Mouse (Mus musculus) gastrocnemius, postnatal 36 days (tissue): ENCODE data around the gene Gja10. TPM values are rescaled to one million over a fixed set of nuclear protein-coding genes. Genes with fewer than 3 reads are reported as not detected.

Experiments
- DNase-seq, 2 experiments: peaks; one replicate each; pipeline ENCODE4 v3.0.0; 2022
- intact Hi-C: fragments of 180-260 bp; cut with DNase I; formaldehyde crosslinking; loops from one replicate; pipeline ENCODE4 v1.15.1; 2025
- long read RNA-seq, 2 experiments: library from polyadenylated mRNA; stranded (forward); transcript quantifications; one replicate each; pipeline ENCODE4 v2.0.0; 2021
- total RNA-seq, 2 experiments: library from RNA; stranded (reverse); gene quantifications; 2 replicates each; pipeline ENCODE4 v1.2.3; 2021

Gene Gja10
- total RNA-seq, result not detected
- long read RNA-seq, experiment 1, result 0 reads
- long read RNA-seq, experiment 2, result 0 reads

GRCm38 (mm10) chr4:32602660-32603059, at the start of gene Gja10:
Gene Gja10, minus strand, starts transcription at chr4:32602760.
- no peak for DNase-seq
- intact Hi-C loops, result no loop called here

- intact Hi-C loops, result no loop called here
- no peak for DNase-seq
Observed at GRCm38 (mm10) chr4:32651669-32652068, 49.1 kb upstream of the Gja10 start.

DNA sequence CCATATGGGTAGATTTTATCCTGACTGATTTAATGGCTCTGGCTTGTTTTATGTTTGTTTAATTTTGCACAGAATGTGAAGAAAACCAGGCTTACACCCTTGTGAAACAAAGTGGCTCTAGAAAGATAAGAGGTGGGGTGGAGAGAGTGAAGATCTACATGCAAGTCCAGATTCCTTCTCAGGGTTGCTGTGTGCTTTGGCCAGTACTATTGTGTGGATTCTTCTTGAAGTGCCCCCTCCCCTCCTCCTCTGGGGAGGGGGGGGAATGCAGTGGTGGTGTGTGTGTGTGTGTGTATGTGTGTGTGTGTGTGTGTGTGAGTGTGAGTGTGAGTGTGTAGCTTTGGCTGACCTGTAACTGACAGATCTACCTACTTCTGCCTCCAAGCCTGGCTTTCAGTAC, 19.1 kb upstream of the Gja10 start:
- intact Hi-C loops, result no loop called here
- no peak for DNase-seq

- DNase-seq, result peak; percentile 96 to 98
- intact Hi-C loops, result no loop called here
Observed at GRCm38 (mm10) chr4:32615034-32615881, 12.7 kb upstream of the Gja10 start, which contains the start of gene Casp8ap2. Gene Casp8ap2, plus strand, starts transcription at chr4:32615451.

DNA sequence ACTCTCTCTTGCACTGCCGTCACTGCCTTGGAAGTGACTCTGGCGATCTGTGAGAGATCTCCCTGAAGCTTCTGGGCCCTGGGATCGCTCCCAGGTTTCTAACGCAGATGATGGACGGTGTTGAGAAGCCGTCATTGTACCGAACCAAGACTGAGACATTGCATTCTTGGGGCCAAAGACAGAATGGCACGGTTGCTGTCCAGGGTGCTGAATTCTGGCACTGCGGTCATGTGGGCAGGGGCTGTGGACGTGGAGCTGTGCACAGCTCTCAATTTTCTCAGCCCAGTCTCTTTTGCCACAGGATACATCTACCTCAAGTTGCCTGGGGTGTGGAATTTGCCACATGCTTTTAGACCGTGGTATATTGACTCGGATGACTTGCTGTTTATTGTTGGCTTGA, 1.4 kb downstream of the Gja10 start:
- intact Hi-C loops, result no loop called here
- DNase-seq, result no peak

GRCm38 (mm10) chr4:32588237-32588636, 14.3 kb downstream of the Gja10 start:
- no peak for DNase-seq
- intact Hi-C loops, result no loop called here

GRCm38 (mm10) chr4:32587543-32587942, 15.0 kb downstream of the Gja10 start:
- intact Hi-C loops, result no loop called here
- no peak for DNase-seq

DNA sequence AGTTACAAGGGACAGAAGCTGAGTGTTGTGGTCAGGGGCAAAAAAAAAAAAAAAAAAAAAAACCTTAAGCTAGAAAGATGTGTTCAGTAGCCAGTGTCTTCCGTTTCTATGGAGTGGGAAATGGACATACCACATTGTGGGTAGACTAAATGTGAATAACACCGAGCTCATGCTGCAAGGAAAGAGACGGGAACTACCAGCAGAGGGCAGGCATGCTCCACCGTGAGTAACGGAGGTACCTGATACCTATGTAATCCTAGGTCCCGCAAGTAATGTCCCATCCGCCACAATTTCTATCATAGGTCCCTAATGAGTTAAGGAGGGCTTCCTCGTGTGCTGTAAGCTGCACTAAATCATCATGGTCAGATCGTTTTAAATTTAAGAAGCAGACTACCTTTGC, 16.0 kb downstream of the Gja10 start:
- intact Hi-C loops, result no loop called here
- DNase-seq, result peak in 1 of 2 experiments; percentile 17

GRCm38 (mm10) chr4:32584181-32584580, 18.4 kb downstream of the Gja10 start:
- intact Hi-C loops, result no loop called here
- no peak for DNase-seq

GRCm38 (mm10) chr4:32579850-32580249, 22.7 kb downstream of the Gja10 start:
- intact Hi-C loops, result loop anchor here (10.0 kb wide), 1 partner anchor 425 kb away; no protein-coding TSS in a partner anchor
- no peak for DNase-seq

DNA sequence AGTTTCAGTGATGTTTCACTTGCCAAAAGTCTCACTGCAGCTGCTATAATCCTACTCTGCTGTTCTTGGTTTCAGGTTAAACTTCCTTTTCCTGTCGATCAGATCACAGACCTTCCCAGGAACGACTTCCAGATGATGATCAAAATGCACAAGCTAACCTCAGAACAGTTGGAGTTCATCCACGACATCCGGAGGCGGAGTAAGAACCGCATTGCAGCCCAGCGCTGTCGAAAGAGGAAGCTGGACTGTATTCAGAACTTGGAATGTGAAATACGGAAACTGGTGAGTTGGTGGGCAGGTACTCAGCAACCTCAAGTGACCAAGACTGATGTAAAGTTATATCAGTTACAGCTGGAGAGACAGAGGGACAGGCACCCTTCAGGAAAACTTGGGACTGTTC, 27.4 kb downstream of the Gja10 start:
- DNase-seq, result no peak

DNA sequence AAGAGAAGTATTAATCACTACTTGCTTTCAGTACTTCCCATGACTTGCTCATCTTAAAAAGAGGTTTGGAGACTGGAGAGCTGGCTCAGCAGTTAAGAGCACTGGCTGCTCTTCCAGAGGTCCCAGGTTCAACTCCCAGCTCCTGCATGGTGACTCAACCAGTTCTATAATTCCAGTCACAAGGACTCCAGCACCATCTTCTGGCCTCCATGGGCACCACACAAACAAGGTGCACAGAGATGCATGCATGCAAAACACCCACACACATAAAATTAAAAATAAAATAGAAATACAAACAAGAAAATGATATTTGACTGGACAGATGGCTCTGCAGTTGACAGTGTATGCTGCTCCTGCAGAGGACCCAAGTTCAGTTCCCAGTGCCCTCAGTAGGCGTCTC, 28.0 kb downstream of the Gja10 start:
- intact Hi-C loops, result loop anchor here (10.0 kb wide), 1 partner anchor 420 kb away; no protein-coding TSS in a partner anchor
- DNase-seq, result no peak

More for the DNA sequence above, 27.4 kb downstream of the Gja10 start:
- intact Hi-C loops, result loop anchor here (10.0 kb wide), 1 partner anchor 420 kb away; no protein-coding TSS in a partner anchor

DNA sequence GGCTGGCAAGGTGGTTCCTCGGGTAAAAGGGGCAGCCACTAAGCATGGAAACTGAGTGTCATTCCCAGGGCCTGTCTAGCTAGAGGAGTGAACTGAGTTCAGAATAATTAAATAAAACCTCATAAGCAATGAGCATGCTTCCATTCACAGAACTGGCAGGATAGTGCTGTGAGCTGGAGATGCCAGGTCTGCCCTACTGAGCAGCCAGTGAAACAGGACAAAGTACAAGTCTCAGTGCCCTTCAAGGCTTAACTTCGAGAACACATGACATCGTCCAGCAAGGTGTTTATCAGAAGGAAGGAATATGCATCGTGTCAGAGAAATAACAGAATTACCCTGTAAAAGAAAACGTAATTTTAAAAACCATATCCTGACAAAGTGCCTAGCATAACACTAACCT, 29.0 kb downstream of the Gja10 start:
- no peak for DNase-seq
- intact Hi-C loops, result loop anchor here (2.0 to 10.0 kb wide), 2 partner anchors 419 to 519 kb away; no protein-coding TSS in a partner anchor

DNA sequence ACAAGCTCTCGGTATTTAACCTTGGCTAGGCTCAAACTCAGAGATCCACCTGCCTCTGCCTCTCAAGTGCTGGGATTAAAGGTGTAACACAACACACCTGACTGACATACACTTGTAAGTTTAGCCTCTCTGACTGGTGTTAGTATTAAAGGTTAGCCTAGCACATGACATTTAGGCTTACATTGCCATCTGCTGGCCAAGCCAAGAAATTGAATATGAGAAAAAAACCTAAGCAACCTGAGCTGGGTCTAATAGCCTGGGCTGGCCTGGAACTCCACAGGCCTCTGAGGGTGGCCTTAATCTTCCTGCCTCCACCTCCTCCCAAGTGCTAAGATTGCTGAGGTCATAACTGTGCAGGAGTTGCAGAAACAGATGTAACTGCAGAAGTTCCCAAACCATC, 30.4 kb downstream of the Gja10 start:
- DNase-seq, result peak in 1 of 2 experiments; percentile 18
- intact Hi-C loops, result loop anchor here (2.0 to 10.0 kb wide), 2 partner anchors 417 to 517 kb away; no protein-coding TSS in a partner anchor

GRCm38 (mm10) chr4:32571441-32571840, 31.1 kb downstream of the Gja10 start:
- DNase-seq, result no peak
- intact Hi-C loops, result loop anchor here (10.0 kb wide), 1 partner anchor 417 kb away; no protein-coding TSS in a partner anchor

DNA sequence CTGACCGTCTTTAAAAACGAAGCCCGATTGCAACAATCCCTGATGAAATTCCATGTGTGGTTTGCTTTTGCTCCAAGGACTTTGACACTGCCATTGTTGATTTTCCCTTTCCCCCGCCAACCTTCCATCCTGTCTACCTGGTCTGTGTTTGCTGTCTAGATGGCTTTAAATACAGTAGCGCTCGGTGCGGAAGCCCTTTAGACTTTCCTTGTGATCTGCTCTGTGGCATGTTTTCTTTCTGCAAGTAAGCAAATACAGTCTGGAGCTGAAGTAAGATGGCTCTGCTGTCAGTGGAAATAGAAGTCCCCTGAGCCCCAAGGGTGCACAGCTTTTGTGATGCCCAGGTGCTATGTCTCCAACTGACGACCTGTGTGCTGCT, 31.6 kb downstream of the Gja10 start:
- intact Hi-C loops, result loop anchor here (10.0 kb wide), 1 partner anchor 416 kb away; no protein-coding TSS in a partner anchor
- no peak for DNase-seq

DNA sequence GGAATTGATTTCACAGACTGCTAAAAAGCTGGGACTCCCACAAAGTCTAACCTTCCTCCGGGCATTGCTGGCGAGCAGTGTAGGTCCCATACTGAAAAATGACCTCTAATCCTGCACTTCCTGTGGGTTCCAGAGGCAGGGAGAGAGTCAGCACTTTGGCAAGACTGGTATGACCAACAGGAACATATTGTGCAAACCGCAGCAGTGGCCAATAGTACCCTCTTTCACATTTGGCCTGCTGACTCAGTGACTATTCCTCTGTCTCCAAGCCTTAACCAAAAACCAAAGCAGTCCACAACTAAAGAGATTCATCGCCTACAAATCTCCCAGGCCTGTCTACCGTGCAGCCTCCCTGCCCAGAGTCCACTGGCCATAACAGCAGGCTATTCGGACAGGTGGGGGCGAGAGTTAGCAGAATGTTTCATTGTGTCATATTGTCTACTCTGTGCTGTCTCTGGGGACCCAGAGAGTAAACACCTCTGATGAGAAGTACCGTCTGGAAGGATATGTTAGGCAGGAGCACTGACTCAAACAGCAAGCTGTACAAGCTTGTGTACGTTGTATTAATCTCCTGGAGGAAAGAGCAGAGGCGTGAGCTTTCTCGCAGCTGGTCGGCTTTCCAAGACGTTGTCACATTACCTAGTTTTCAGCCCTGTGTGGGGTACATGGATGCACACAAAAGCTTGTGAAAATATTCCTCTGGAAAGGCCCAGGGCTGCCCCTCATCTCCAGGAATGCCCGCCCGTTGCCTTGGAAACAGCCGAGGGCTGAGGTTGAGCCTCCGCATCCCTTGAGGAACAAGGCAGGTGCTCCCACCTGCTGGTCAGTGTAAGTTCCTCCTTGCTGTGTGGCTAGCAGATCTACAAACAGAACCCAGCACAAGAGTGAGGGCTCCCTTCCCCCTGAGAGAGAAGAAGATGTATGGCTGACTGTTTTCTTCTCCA, 32.3 kb downstream of the Gja10 start:
- DNase-seq, result no peak
- intact Hi-C loops, result loop anchor here (10.0 kb wide), 1 partner anchor 415 kb away; no protein-coding TSS in a partner anchor

- no peak for DNase-seq
- intact Hi-C loops, result no loop called here
Observed at GRCm38 (mm10) chr4:32569054-32569453, 33.5 kb downstream of the Gja10 start.

DNA sequence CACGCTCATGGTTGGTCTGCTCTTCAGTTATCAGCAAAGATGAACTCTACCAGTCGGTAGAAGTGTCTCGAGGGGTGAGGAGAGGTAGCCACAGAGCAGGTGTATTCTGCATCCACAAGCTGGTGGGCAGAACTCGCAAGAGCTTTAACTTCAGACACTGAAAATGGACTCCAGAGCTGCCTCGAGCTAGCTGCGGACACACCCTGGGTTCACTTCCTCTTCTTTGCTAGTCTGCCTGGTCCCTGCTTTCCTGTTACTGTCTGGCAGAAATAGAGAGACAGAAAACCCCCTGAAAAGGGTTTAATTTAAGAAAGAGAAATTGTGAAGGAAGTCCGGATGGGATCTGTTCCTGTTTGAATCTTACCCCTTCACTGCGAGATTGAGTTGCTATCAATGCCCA, 37.6 kb downstream of the Gja10 start:
- DNase-seq, result no peak
- intact Hi-C loops, result no loop called here

- intact Hi-C loops, result no loop called here
- DNase-seq, result no peak
Observed at GRCm38 (mm10) chr4:32564416-32564815, 38.1 kb downstream of the Gja10 start.
